Mouse (Mus musculus) spleen, adult 10 weeks (tissue): ENCODE data around the gene Ptprg. TPM values are rescaled to one million over a fixed set of nuclear protein-coding genes. Genes with fewer than 3 reads are reported as not detected.

Source experiments
- polyA plus RNA-seq: library from polyadenylated mRNA; stranded (reverse); fragments of 350-450 nt; fragmentation: Illumina TruSeq; extraction: RNeasy Lipid Tissue Mini Kit (QIAGEN cat#74804); gene quantifications from one replicate; pipeline ENCODE4 v1.2.3, GENCODE M21; 2015; ENCODE audit warnings: low replicate concordance; ENCODE audit not compliant: insufficient read depth

Ptprg gene
- 7.8 TPM for polyA plus RNA-seq

GRCm38 (mm10) chr14:11553273-11553665 lies at the start of gene Ptprg:
Gene Ptprg (plus strand): TSS chr14:11553532.

GRCm38 (mm10) chr14:12283641-12284040 lies 730.3 kb downstream of the Ptprg start, which contains the start of gene Gm49355:
Gene Gm49355 (plus strand): TSS chr14:12283976.

DNA sequence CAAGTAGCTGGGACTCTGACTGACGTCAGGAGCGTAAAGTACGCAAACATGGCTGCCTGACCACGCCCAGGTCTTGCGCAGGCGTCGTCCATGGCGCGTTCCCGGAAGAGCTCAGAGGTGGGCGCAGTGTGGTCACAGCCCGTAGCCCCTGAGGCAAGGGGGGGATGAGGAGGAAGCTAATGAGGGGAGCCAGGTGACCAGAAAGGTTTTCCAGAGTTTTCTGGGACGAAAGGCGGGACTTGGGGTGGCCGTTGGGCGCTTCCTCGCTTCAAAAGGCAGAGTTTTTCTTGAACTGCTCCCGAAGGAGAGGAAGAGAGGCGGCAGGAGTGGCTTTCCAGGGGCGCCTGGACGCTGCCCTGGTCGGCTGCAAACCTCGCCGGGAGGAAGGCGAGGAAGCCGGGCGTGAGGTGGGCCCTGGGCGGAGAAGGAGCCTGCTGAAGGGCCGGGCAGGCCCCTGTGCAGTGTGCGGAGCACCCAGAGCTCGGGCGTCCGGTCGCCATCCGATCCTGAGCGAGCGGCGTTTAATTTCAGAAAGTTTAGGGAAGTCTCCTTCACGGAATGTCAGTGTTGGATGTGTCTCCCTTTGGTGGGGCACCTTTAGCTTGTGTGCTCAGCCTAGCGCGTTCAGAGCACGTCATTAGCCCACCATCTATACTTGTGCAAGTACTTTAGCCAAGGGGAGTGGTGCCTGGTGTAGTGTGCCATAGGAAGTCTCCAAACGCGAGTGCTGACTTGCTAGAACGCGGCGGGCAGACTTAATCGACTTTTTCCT lies 731.0 kb downstream of the Ptprg start, which contains the start of gene 3830406C13Rik:
Gene 3830406C13Rik, plus strand, starts transcription at position 33 of the 772 bp plus-strand sequence.

Other genes with a start within 250 kb of the Ptprg start
- 0.21 TPM for gene Gm3839, start 196.8 kb upstream of the Ptprg start, polyA plus RNA-seq